Mouse (Mus musculus) kidney, postnatal 25 days (tissue): ENCODE data around the gene 1700061G19Rik.
"Not testable (repeated sequence)": the region's sequence is repeated elsewhere in the genome, so short reads cannot be mapped to it uniquely, and the experiment has no call there.

Experiments used
- DNase-seq, 2 experiments: peaks; one replicate each; pipeline ENCODE4 v3.0.0; 2021; ENCODE audit warnings: mixed read lengths in 2 of 2

The 1700061G19Rik gene

DNA sequence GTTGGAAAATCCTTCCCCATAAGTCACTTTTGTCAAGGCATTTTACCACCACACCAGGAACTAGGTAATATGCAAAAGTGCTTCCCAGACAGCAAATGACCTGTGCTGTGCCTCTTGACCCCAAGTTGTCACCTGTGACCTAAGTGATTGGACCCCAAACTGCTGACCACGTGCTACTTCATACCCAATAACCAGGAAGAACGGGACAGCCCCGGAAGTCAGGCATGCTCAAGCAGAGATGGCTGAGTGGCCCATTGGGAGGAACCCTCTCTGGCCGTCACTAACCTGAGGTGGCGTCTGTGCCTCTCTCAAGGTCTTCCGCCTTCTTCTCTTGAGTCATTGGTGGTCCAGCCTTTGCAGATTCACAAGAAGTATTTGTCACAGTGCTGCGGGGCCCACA lies 2.8 kb upstream of the 1700061G19Rik start:
- no peak for DNase-seq

DNA sequence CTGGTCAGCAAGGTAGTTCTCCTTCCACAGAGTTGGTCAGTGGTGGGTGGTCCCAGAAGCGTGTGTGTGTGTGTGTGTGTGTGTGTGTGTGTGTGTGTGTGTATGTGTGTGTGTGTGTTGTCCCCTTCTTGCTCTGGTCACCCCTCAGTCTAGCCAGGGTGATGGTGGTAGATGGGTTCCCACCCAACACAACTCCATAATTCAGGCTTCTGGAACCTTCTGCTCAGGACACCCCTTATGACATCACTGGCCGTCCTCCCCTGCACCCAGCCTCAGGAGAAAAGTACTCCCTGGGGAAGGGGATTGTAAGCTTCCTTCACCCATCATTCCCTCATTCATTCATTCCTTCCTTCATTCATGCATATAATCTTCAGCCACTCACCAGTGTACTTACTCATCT lies 1.0 kb upstream of the 1700061G19Rik start, which contains the start of gene Acsbg2:
TSS of gene Acsbg2 (minus strand) at position 211 of the 400 bp plus-strand sequence.
- no peak for DNase-seq

DNA sequence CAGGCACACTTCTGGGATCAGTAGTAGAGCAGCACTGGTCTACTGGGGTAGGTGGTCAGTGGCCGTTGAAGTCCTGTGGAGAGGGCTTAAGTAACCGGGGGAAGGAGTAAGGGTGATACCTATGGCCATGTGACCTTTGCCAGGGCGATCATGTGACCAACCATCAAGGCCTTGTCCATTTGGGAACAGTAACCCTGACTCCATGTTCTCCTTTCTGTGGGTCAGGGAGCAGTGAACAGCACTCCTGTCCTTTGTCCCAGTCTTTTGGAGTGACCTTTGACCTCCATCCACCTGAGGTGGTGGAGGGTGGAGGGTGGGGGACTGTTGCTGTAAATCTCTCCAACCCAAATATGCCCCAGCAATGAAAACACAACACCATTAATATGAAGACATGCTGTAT lies 1.2 kb downstream of the 1700061G19Rik start:
- DNase-seq: no peak

DNA sequence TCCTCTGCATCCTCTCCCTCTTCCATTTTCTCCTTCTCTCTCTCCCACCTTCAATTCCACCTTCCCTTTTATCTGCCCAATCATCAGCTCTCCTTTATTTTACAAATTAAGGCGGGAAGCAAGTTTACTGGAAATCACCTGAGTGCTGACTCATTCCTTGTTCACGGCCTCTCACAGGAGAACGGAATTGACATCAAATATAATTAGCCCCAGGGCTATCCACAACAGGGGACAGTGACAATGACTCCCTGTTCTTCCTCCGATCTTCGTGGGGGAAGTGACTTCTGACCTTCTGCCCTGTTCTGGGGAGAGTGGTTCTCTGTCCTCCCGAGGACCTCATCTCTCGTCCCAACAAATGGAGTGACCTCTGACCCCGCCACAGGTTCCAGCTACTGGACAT lies 1.7 kb downstream of the 1700061G19Rik start:
- DNase-seq: no peak

DNA sequence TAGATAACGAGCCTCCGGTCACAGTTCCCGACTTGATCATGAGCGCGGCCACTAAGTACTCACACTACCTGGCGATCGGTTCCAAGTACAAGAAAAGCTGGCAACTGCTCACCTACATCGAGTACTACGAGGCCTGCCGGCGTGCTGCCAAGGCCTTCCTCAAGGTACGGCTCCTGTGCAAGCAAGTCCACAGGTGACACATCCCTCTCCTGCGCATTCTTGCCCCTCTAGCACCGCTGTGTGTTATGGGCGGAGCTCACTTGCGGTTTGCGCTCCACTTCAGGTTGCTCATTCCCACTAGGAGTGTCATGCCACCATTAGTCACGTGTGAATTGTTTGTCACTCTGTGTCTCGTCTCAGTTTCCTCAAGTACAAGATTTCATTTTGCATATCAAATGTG lies 2.1 kb downstream of the 1700061G19Rik start:
- DNase-seq: no peak

DNA sequence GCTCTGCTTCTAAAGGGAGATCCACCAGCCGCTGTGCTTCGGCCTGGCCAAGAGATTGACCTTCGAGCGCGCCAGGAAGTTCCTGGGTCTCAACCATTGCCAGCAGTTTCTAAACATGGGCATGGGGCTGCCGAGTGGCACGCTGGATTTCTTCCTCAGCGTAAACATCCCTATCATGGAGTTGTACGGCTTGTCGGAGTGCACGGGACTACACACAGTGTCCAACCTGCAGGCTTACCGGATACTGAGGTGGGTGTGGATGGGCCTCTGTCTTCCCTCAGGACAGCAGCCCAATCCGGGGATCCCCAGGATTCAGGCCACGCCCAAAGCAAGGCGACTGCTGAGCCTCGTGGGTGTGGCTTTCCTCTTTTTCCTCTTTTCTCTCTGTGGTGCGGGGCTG lies 8.3 kb downstream of the 1700061G19Rik start:
- no peak for DNase-seq

DNA sequence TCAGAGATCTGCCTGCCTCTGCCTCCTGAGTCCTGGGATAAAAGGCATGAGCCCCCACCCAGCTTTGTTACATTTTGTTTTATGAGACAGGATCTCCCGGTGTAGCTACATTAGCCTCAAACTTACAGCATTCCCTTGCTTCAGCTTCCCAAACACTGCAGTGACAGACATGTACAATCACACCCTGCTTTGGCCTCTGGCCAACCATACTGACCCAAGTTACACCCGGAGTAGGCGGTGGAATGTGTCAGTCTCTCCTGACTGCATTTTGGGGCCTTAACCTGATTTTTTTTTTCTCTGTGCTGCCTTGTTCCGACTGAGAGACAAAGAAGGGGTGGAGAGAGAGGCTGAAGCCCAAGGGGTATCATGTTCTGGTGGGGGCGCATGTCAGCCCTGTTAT lies 9.1 kb downstream of the 1700061G19Rik start:
- peak in 1 of 2 experiments; percentile 40 for DNase-seq

DNA sequence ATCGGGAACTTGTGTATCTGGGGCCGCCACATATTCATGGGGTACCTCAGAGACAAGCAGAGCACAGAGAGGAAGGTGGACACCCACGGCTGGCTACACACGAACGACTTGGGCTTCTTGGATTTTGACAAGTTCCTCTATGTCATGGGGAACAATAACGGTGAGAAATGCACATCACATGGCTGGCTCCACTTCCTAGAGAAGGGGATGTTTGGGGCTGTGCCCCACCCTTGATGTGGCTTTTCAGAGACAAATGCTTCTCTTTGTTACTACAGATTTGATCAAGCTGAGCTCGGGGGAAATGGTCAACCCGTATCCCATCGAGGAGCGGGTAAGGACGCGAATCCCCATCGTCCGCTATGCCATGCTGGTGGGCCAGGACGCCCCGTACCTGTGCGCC lies 9.5 kb downstream of the 1700061G19Rik start:
- DNase-seq: no peak

DNA sequence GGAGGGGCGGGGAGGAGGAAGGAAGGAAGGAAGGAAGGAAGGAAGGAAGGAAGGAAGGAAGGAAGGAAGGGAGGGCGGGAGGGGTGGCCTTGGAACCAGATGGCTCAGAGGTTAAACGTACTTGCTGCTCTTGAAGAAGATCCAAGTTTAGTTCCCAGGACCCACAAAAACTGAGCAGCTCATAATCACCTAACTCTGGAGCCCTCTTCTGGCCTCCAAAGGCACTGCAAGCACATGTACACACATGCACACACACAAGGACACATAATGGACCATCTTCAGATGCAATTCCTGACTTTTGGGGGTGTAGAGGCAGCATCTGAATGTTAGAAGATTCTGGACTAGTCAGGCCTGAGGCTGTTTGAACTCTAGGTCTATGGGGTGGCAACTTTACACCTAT lies 12.8 kb downstream of the 1700061G19Rik start:
- DNase-seq: no peak

DNA sequence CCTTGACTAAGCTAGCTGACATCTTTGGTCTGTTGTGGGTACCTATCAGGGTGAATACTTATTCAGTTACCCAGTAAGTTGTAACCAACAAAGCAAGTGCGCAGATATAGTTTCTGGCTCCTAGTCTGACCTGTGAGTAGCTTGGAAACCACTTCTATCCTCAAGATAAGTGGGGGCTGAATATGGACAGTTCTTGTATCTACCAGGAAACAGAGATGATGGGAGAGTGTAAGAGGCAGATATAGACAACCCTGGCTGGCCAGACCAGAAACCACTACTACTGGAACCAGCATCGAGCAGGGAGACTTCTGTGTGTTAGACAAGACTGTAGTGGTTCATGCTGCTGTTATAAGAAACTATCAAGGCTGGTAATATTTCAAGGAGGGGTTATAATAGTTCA lies 14.7 kb downstream of the 1700061G19Rik start:
- no peak for DNase-seq

DNA sequence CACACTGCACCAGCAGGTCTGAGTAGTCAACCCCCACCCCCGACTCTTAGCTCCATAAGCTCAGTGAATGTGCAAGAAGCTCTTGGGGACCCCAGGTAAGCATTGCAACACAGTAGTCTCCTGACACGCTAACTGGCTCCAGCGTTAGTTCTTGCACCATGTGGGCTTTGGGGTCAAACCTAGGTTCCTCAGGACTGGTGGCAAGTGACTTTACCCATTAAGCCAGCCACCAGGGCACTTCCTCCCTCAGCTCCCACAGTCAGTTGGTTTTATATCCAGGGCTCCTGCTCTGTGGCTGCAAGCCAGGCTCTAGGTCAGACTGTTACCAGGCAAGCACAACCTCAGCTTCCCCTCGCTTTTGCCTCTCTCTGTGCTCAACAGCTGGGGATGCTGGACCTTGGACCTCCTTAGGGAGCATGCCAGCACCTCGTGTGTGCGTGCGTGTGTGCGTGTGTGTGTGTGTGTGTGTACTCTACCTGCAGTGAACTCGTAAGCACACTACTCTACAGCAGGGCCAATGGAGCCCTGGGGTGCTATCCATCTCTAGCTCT lies 20.2 kb downstream of the 1700061G19Rik start:
- peak; percentile 25 to 64 for DNase-seq

DNA sequence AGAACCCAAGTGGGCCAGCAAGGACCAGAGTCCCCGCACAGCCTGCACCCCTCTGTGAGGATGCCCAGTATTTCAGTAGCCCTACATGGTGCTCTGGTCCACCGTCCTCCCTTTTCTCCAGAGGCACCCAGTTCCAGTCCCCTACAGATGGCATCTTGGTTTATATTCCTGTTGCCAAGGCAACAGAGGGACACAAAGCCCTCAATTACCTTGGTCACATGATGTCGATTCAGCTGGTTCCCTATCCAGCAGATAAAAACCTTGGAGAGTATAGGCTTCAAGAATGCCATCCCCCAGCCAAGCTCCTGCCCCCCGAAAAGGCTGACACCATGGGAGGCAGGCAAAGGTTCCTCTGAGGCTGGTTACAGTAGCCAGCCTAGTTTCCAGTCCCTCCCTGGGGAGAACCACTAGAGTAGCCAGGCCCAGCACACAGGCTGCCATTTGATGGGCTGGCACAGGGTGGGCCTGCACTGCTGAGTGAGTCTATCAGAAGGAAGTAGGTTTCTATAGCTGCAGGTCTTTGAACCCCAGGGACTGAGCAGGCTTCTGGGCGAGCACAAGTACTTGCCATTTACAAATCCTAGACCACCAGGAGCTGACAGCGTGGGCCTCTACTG lies 21.3 kb downstream of the 1700061G19Rik start:
- no peak for DNase-seq

DNA sequence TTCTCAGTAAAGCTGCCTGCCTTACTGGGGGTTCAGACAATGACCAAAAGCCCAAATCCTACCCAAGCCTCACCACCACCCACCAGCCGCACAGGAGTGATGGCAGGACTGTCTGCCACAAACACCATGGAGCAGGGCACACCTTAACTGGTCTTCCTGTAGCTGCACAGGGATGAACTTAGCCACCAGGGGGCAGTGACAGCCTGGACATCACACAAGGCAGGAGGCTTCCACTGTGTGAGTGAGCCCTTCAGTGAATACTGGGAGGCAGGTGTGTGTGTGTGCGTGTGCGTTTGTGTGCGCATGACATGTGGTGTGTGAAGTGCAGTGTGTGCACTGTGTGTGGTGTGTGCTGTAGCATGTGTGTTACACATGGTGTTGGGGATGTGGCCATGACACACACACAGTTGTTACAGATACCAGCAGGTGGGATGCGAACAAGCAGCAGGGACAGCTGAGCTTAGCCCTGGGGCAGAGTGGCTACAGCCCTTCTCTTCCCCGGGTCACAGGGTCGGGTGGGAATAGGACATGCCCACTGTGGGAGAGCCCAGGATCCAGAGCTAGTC lies 22.4 kb downstream of the 1700061G19Rik start:
- peak; percentile 85 to 87 for DNase-seq

DNA sequence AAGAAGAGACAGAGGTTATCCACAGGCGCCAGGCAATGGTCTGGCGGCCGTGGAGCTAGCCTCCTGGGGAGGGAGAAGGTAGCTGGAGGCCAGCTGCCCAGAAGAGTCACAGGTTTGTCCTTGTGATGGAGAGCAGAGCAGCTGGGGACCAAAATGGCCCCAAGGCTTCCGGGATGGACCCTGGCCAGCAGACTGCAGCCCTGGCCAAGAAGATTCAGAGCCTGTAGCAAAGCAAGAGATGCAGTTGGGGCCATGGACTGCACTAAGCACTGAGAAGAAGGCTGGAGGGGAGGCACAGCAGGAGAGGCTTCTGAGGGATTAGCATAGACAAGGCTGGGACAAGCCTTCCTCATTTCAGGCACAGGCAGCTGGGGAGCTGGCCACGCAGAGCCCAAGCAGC lies 27.4 kb downstream of the 1700061G19Rik start:
- no peak for DNase-seq

DNA sequence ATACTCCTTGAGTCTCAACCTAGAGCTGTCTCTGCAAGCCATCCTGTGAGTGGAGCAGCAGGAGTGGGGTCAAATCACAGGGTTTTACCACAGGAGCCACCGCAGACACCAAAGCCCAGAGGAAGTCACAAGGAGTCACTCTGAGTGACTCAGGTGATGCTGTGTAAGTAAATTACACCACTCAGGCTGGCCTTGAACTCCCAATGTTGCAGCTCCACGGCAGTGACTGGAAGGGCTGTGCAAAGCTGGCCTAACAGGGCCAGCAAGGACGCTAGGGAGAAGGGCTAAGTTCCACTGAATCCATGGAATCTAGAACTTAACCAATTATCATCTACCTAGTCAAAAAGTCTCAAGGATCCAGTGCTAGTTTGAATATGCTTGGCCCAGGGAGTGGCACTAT lies 30.9 kb downstream of the 1700061G19Rik start:
- DNase-seq: no peak

DNA sequence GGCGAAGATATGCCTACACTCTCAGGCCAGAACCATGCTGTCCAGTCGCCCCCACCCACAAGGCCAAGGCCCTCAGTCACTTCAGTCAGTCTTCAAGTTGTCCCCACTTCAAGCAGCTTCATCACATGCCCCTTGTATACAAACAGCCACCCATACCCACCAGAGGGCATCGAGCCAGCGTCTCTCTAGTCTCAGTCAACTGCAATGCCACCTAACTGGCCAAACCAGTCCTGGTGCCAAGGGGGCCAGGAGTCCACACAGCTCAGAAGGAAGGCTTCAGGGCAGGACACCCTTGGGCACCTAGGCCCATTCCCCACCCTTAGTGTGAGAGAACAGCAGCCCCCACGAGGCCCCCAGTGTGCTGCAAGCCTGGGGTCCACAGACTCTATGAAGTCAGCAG lies 31.8 kb downstream of the 1700061G19Rik start:
- peak; percentile 82 to 87 for DNase-seq

DNA sequence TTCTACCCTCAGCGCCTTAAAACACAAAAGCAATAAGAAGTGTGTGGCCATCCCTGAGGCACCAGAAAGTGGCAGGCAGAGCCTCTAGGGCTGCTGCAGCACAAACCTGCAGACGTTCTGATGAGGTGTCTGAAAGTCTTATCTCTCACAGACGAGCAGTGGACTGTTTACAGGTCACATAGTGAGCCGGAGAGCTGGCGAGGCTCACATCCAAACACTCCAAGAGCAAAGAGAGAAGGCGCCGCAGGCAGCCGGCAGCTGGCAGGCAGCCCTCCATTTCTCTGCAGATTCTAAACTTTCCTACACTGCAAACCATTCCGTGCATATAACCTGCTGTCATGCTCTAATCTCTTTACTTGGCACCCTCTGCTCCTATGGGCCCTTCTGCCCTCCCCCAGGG lies 32.6 kb downstream of the 1700061G19Rik start:
- DNase-seq: peak in 1 of 2 experiments; percentile 18

DNA sequence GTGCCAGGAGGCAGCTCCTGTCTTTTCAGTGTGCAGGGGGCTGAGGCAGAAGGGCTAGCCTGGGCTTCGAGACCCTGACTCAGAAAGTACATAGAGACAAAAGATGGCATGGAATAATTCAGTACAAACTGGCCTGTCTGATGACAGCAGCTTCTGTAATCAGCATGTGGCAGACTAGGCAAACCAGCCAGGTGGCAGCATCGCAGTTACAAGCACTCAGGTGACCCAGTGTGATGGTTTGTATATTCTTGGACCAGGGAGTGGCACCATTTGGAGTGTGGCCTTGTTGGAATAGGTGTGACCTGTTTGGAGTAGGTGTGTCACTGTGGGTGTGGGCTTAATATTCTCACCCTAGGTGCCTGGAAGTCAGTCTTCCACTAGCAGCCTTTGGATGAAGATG lies 34.5 kb downstream of the 1700061G19Rik start:
- DNase-seq: not testable (repeated sequence)

DNA sequence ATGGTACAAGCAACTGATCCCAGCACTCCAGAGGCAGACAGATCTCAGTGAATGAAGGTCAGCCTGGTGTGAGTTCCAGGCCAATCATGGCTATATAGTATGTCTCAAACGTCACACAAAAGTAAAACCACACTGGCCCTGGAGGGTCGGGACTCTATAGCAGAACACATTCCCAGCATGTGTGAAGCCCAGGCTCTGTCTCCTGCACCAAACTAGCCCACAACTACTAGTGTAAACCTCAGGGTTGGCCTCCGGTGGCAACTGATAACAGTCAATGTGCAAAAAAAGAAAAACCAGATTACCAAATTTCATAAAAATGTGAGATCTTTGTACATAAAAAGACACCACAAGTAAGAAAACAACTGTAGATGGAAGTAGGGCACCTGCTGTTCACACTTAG lies 37.7 kb downstream of the 1700061G19Rik start:
- no peak for DNase-seq

DNA sequence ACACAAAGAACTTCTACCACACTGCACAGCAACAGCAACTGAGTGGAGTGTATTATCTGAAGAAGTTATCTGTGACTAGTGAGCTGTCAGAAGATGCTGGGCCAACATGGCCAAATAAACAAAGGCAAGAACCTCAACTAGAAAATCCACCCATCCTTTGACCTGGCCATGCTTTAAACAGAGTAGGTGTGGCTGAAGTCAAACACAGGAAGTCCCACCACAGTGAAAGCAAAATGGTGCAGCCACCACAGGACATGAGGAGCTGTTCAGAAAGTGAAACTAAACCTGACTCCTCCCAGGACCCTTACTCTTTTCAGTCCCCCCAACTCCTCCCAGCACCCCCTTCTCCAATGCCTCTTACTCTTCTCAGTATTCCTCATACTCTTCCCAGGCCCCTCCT lies 38.2 kb downstream of the 1700061G19Rik start:
- no peak for DNase-seq

DNA sequence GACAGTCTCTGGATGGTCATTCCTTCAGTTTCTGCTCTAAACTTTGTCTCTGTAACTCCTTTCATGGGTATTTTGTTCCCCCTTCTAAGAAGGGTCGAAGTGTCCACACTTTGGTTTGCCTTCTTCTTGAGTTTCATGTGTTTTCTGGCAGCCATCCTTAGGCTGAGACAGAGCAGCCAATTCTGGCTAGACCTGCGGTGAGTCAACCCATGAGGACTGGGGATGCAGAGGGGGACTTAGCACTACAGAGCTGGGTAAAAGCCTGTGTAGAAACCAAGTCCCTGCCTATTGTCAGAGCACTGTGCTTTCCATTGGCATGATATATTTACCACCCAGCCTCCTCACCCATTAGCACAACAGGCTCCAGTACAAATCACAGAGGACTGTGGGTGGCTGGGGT lies 41.9 kb downstream of the 1700061G19Rik start:
- no peak for DNase-seq

DNA sequence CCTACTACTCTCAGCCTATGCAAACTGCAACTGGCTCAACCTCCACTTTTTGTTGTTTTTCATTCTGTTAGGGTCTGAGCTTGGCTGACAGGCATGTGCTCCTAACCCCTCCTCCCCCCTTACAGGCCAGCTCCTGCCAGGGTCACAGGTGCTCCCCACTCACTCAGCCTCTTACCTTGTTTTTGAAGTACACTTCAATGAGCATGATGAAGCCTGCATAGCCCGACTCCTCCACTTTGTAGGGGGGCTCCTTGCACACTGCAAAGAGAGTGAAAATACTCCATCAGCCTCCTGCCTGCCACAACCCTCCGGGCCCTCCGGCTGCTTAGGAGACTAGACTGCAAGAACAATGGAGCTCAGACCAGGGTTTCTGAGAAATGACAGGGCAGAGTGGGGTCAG lies 44.4 kb downstream of the 1700061G19Rik start:
- peak in 1 of 2 experiments; percentile 20 for DNase-seq

DNA sequence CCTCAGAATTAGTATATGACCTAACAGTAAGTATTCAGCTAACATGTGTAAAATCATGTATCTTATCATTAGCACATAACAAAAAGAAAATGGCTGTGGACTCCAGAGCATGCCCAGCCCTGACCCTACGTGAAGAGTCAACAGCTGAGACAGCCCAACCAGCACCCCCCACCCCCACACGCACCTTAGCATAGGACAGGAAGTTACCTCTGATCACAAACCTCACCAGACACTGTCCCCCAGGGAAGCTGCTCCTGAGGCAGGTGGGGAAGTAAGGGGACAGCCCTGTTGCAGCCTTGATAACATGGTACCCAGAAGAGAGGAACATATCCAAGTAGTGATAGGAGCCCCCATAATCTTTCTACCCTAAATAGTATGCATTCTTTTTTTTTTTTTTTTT lies 50.7 kb downstream of the 1700061G19Rik start:
- no peak for DNase-seq

DNA sequence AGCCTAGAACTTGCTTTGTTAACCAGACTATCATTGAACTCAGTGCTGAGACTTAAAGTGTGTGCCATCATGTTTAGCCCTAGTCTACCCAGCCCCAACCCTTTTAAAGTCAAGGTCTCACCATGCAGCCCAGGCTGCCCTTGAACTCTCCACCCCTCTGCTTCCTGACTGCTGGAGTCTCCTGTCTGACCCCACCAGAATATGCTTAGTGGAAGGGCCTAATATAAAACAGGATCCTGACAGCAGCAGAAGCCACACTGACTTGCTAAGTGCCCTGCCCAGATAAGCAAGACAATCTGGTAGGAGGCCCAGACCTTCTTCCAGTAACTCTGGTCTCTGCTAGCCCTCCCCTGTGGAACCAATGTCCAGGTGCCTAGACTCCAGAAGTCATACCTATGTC lies 53.8 kb downstream of the 1700061G19Rik start:
- no peak for DNase-seq

DNA sequence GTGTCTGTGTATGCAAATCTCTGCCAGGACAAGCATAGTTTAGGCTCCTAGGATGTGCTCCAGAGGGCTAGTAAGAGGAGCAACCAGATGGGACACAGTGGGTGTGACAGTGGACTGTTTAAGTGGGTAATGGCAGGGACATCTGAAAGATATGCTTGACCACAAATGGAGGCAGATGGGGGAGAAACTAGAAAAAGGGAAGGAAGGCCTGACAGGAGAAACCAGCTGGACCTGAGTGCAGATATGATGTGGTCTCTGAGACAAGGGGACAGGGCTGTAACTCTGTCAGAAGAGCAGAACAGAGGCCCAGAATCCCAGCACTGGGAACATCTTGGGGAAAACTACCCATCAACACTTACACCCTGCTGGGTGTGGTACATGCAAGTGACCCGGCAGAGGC lies 54.3 kb downstream of the 1700061G19Rik start:
- DNase-seq: no peak
